ENCODE assay signal across 22 mouse cellular contexts in genomic region chr13:29262164-29262563, GRCm38 (mm10).
DNase-seq lines count a peak whose midpoint lies in the region; ATAC-seq lines count a peak whose summit lies in the region.
"Had no signal": no experiment of that assay in that cellular context is flagged by ENCODE, and none has a peak within 500 bp of the region (broad histone marks: within the 10 kb centered on the region; RNA-seq: fewer than 3 reads in every experiment).

No protein-coding gene starts in this region.

- no peak overlapping the region for H3K9ac ChIP-seq in forebrain, embryonic 11.5 days (ENCODE audit: low read length)
- H3K9ac ChIP-seq in heart, embryonic 12.5 days, result no peak overlapping the region
- H3K9ac ChIP-seq in midbrain, embryonic 12.5 days (replicated peaks), result no peak overlapping the region
- no peak overlapping the region for H3K9ac ChIP-seq in midbrain, embryonic 15.5 days
- H3K9ac ChIP-seq: hindbrain, embryonic 15.5 days had no signal

- H3K36me3 ChIP-seq in forebrain, embryonic 10.5 days (replicated peaks), result no peaks in the 10 kb centered on the region
- H3K36me3 ChIP-seq in forebrain, embryonic 11.5 days (ENCODE audit: control insufficient read depth, insufficient read depth, low read length), result no peaks in the 10 kb centered on the region
- H3K36me3 ChIP-seq in heart, embryonic 12.5 days, result no peaks in the 10 kb centered on the region
- no peaks in the 10 kb centered on the region for H3K36me3 ChIP-seq in midbrain, embryonic 12.5 days
- H3K36me3 ChIP-seq in midbrain, embryonic 15.5 days (replicated peaks), result no peaks in the 10 kb centered on the region
- H3K36me3 ChIP-seq: embryonic facial prominence, embryonic 10.5 days; G1E; heart, embryonic 10.5 days; hindbrain, embryonic 15.5 days had no signal

- no peak for ATAC-seq in forebrain, embryonic 11.5 days (replicated peaks; ENCODE audit: low FRiP score)
- ATAC-seq in heart, embryonic 12.5 days (ENCODE audit: insufficient number of reproducible peaks, low FRiP score), result peak; percentile 39; the same call in 1 of the 2 replicates
- peak; percentile 44; the same call in 1 of the 2 replicates for ATAC-seq in midbrain, embryonic 12.5 days (ENCODE audit: low FRiP score, low read depth)
- no peak for ATAC-seq in midbrain, embryonic 15.5 days (replicated peaks)
- ATAC-seq: CD4-positive, CD25-positive, alpha-beta regulatory T cell, adult 4 months; forebrain, embryonic 16.5 days had no signal

- no peaks in the 10 kb centered on the region for H3K9me3 ChIP-seq in forebrain, embryonic 10.5 days
- H3K9me3 ChIP-seq in forebrain, embryonic 11.5 days (ENCODE audit: control insufficient read depth, low read length), result no peaks in the 10 kb centered on the region
- no peaks in the 10 kb centered on the region for H3K9me3 ChIP-seq in heart, embryonic 12.5 days (replicated peaks)
- no peaks in the 10 kb centered on the region for H3K9me3 ChIP-seq in midbrain, embryonic 12.5 days
- H3K9me3 ChIP-seq in midbrain, embryonic 15.5 days, result no peaks in the 10 kb centered on the region
- H3K9me3 ChIP-seq: embryonic facial prominence, embryonic 10.5 days; G1E; heart, embryonic 10.5 days; hindbrain, embryonic 15.5 days had no signal

- H3K27ac ChIP-seq in forebrain, embryonic 10.5 days, result peak overlapping the region; percentile 25; the same call in 1 of the 2 replicates
- no peak overlapping the region for H3K27ac ChIP-seq in forebrain, embryonic 11.5 days (ENCODE audit: low read depth, low read length)
- no peak overlapping the region for H3K27ac ChIP-seq in heart, embryonic 12.5 days (ENCODE audit: poor library complexity, severe bottlenecking)
- no peak overlapping the region for H3K27ac ChIP-seq in midbrain, embryonic 12.5 days (replicated peaks)
- no peak overlapping the region for H3K27ac ChIP-seq in midbrain, embryonic 15.5 days
- H3K27ac ChIP-seq: embryonic facial prominence, embryonic 10.5 days; heart, embryonic 10.5 days; hindbrain, embryonic 15.5 days had no signal

- DNase-seq in forebrain, embryonic 10.5 days (ENCODE audit: extremely low spot score, low spot score), result no peak
- DNase-seq in forebrain, embryonic 11.5 days (ENCODE audit: low spot score), result no peak
- DNase-seq in heart, adult 9 months (ENCODE audit: low spot score in 2 of 2), result no peak
- peak; percentile 3 for DNase-seq in kidney, postnatal 10 days
- no peak for DNase-seq in kidney, postnatal 4 days
- DNase-seq: adrenal gland, adult 8-10 months; adrenal gland, postnatal 36 days; B cell, adult 2 months; cerebellum, adult 2 months; cerebellum, postnatal 10 days; gastrocnemius, postnatal 14 days; heart, postnatal 36 days; kidney, adult 11 months had no signal

- no peaks in the 10 kb centered on the region for H3K4me1 ChIP-seq in forebrain, embryonic 10.5 days
- H3K4me1 ChIP-seq in forebrain, embryonic 11.5 days (replicated peaks; ENCODE audit: control insufficient read depth, insufficient read depth, low read length), result no peaks in the 10 kb centered on the region
- H3K4me1 ChIP-seq in heart, embryonic 12.5 days (replicated peaks), result no peaks in the 10 kb centered on the region; the same call in 1 of the 2 replicates
- H3K4me1 ChIP-seq in midbrain, embryonic 12.5 days, result 0 out of 2 replicates have a peak, but pooled peaks cover 8% of the 10 kb centered on the region
- peaks cover 6% of the 10 kb centered on the region; the same call in 1 of the 2 replicates for H3K4me1 ChIP-seq in midbrain, embryonic 15.5 days
- H3K4me1 ChIP-seq: embryonic facial prominence, embryonic 10.5 days; heart, embryonic 10.5 days had no signal

- no peak overlapping the region for H3K4me3 ChIP-seq in forebrain, embryonic 10.5 days
- no peak overlapping the region for H3K4me3 ChIP-seq in forebrain, embryonic 11.5 days (ENCODE audit: low read depth, low read length)
- H3K4me3 ChIP-seq in heart, embryonic 12.5 days, result no peak overlapping the region
- H3K4me3 ChIP-seq in midbrain, embryonic 12.5 days, result no peak overlapping the region
- H3K4me3 ChIP-seq in midbrain, embryonic 15.5 days, result no peak overlapping the region
- H3K4me3 ChIP-seq: embryonic facial prominence, embryonic 10.5 days; heart, embryonic 10.5 days; hindbrain, embryonic 15.5 days had no signal

- WGBS in forebrain, embryonic 10.5 days, result 85% methylated on average over 4 of the region's 4 CpGs
- WGBS in forebrain, embryonic 11.5 days, result 82% methylated on average over 4 of the region's 4 CpGs
- 76% methylated on average over 4 of the region's 4 CpGs for WGBS in heart, embryonic 12.5 days
- WGBS in midbrain, embryonic 12.5 days, result 90% methylated on average over 4 of the region's 4 CpGs
- 88% methylated on average over 4 of the region's 4 CpGs for WGBS in midbrain, embryonic 15.5 days

- no peak overlapping the region for H3K4me2 ChIP-seq in forebrain, embryonic 11.5 days (ENCODE audit: low read depth, low read length, severe bottlenecking)
- no peak overlapping the region for H3K4me2 ChIP-seq in heart, embryonic 12.5 days
- no peak overlapping the region for H3K4me2 ChIP-seq in midbrain, embryonic 12.5 days (replicated peaks)
- H3K4me2 ChIP-seq in midbrain, embryonic 15.5 days, result no peak overlapping the region
- H3K4me2 ChIP-seq: hindbrain, embryonic 15.5 days had no signal

- H3K27me3 ChIP-seq in forebrain, embryonic 10.5 days (ENCODE audit: poor library complexity, severe bottlenecking), result no peaks in the 10 kb centered on the region
- no peaks in the 10 kb centered on the region for H3K27me3 ChIP-seq in forebrain, embryonic 11.5 days (ENCODE audit: control insufficient read depth, insufficient read depth, low read length)
- no peaks in the 10 kb centered on the region for H3K27me3 ChIP-seq in heart, embryonic 12.5 days (replicated peaks)
- no peaks in the 10 kb centered on the region for H3K27me3 ChIP-seq in midbrain, embryonic 12.5 days
- no peaks in the 10 kb centered on the region for H3K27me3 ChIP-seq in midbrain, embryonic 15.5 days (replicated peaks)
- H3K27me3 ChIP-seq: hindbrain, embryonic 15.5 days had no signal

Comparison
In these comparisons a context has a peak if more than half of its experiments do, and no peak if none do; other contexts are left out.
1. ATAC-seq: peak in heart, embryonic 12.5 days (single experiment) and midbrain, embryonic 12.5 days (single experiment); none in forebrain, embryonic 11.5 days (single experiment) and midbrain, embryonic 15.5 days (single experiment).